Mouse (Mus musculus) olfactory bulb, adult 2 months (tissue): ENCODE measurements at regions not wholly inside any gene's neighbourhood (a gene's known extent, or its start where the extent isn't known, plus 50 kb on each side); places are given as distances from the start of the nearest gene placed in this dataset.

Experiments used
- CTCF ChIP-seq: fragments of 200-500 bp; IDR thresholded peaks from 2 replicates; pipeline ENCODE4 v1.5.1; 2012; ENCODE audit warnings: low read depth, mild to moderate bottlenecking, low read length, moderate library complexity; ENCODE audit not compliant: insufficient read depth
- POLR2A ChIP-seq: fragments of 200-500 bp; IDR thresholded peaks from 2 replicates; pipeline ENCODE4 v1.6.1; 2012; ENCODE audit warnings: mild to moderate bottlenecking, low read depth, low read length, moderate library complexity; ENCODE audit not compliant: insufficient read depth

DNA sequence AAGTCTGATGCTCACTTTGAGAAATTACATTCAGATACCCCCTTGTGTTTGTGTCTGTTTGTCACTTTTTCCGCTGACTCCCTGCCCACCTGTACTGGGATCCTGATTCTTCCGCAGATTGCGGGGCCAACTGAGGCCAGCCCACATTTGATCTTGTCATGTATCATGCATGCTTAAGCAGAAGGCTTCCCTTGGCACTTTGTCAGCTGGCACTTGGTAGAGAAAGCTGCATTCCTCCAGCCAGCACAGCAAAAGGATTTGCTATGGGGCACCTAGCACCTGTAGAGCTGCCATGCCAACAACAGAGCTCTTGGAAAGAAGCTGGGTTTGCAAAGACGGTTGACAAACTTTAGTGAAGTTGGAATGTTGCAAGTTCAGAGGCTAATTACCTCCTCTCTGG lies 69.9 kb upstream of the Qrfpr start:
- TF ChIP-seq CTCF, result no peak
- TF ChIP-seq POLR2A, result no peak
